Mouse (Mus musculus) CH12.LX (cell line): ENCODE data around the gene Derl2. TPM values are rescaled to one million over a fixed set of nuclear protein-coding genes. Genes with fewer than 3 reads are reported as not detected.

Experiments
- DNase-seq: peaks from one replicate; pipeline ENCODE4 v3.0.0-alpha.2; 2013; ENCODE audit errors: extremely low read depth
- H3K27ac ChIP-seq: 2 replicates; pipeline ENCODE4 v1.5.1; 2012; ENCODE audit warnings: low read depth, mild to moderate bottlenecking, control low read depth, moderate library complexity; ENCODE audit not compliant: insufficient read depth
- H3K27me3 ChIP-seq: replicated peaks from 2 replicates; pipeline ENCODE3; 2012; ENCODE audit warnings: inconsistent platforms
- H3K36me3 ChIP-seq, 2 experiments: replicated peaks in 1 of 2; 2 replicates each; pipeline versions ENCODE3 to v1.6.1; 2012; ENCODE audit warnings: inconsistent platforms in 1 of 2, low read length in 1 of 2, mild to moderate bottlenecking in 1 of 2, mixed read lengths in 1 of 2, moderate library complexity in 1 of 2; ENCODE audit not compliant: control insufficient read depth in 1 of 2, insufficient read depth in 1 of 2
- H3K4me1 ChIP-seq, 2 experiments: 2 replicates each; pipeline ENCODE4 v1.6.1; 2012; ENCODE audit warnings: inconsistent platforms in 1 of 2, moderate library complexity in 1 of 2; ENCODE audit not compliant: insufficient read depth in 2 of 2, control insufficient read depth in 1 of 2
- H3K4me2 ChIP-seq: 2 replicates; pipeline ENCODE4 v1.6.1; 2012; ENCODE audit warnings: low read depth, mild to moderate bottlenecking, control low read depth; ENCODE audit not compliant: poor library complexity, insufficient read depth, severe bottlenecking
- H3K4me3 ChIP-seq, 3 experiments: fragments of 150-350 bp in 1 of 3; sonication (generic) in 1 of 3; replicated peaks in 1 of 3; 2 replicates each; pipeline versions ENCODE3 to v1.5.1; 2011 to 2012; ENCODE audit warnings: low read depth in 2 of 3, low read length in 2 of 3, mild to moderate bottlenecking in 2 of 3, moderate library complexity in 2 of 3, control low read depth in 1 of 3, improper control_type of control experiment in 1 of 3, inconsistent platforms in 1 of 3, mixed read lengths in 1 of 3; ENCODE audit not compliant: poor library complexity in 1 of 3
- H3K79me2 ChIP-seq: replicated peaks from 2 replicates; pipeline ENCODE4 v1.6.1; 2012; ENCODE audit warnings: mild to moderate bottlenecking, moderate library complexity; ENCODE audit not compliant: control insufficient read depth, poor library complexity, insufficient read depth, severe bottlenecking; ENCODE audit errors: extremely low read depth
- H3K9ac ChIP-seq: 2 replicates; pipeline ENCODE4 v1.6.1; 2012; ENCODE audit warnings: low read depth, mild to moderate bottlenecking, control low read depth, moderate library complexity; ENCODE audit not compliant: insufficient read depth
- H3K9me3 ChIP-seq: replicated peaks from 2 replicates; pipeline ENCODE3; 2012; ENCODE audit warnings: low read length, inconsistent platforms, mixed read lengths
- CHD2 ChIP-seq: IDR thresholded peaks from 2 replicates; pipeline ENCODE4 v1.6.1; 2011; ENCODE audit warnings: low read length, improper control_type of control experiment
- CTCF ChIP-seq, 2 experiments: IDR thresholded peaks in 1 of 2; conservative IDR thresholded peaks in 1 of 2; 2 replicates each; pipeline ENCODE4 v1.5.1; 2011 to 2012; ENCODE audit warnings: low read depth in 2 of 2, low read length in 2 of 2, improper control_type of control experiment in 1 of 2, inconsistent platforms in 1 of 2, mild to moderate bottlenecking in 1 of 2, moderate library complexity in 1 of 2
- E2F4 ChIP-seq: IDR thresholded peaks from 2 replicates; pipeline ENCODE4 v1.6.1; 2011; ENCODE audit warnings: low read depth, low read length, improper control_type of control experiment; ENCODE audit not compliant: insufficient replicate concordance
- ELF1 ChIP-seq: IDR thresholded peaks from 2 replicates; pipeline ENCODE4 v1.6.1; 2014; ENCODE audit warnings: low read depth, mild to moderate bottlenecking, inconsistent platforms, low read length, improper control_type of control experiment
- EP300 ChIP-seq: IDR thresholded peaks from 2 replicates; pipeline ENCODE4 v1.6.1; 2011; ENCODE audit warnings: low read length, improper control_type of control experiment
- GABPA ChIP-seq: IDR thresholded peaks from 2 replicates; pipeline ENCODE4 v1.6.1; 2012; ENCODE audit warnings: low read depth, low read length, improper control_type of control experiment, inconsistent platforms; ENCODE audit not compliant: insufficient replicate concordance
- JUN ChIP-seq: IDR thresholded peaks from 2 replicates; pipeline ENCODE4 v1.6.1; 2011; ENCODE audit warnings: low read depth, mild to moderate bottlenecking, low read length, improper control_type of control experiment, moderate library complexity; ENCODE audit not compliant: insufficient read depth
- JUND ChIP-seq: conservative IDR thresholded peaks from 2 replicates; pipeline ENCODE4 v1.6.1; 2011; ENCODE audit warnings: low read depth, low read length, improper control_type of control experiment
- KAT2A ChIP-seq: IDR thresholded peaks from 2 replicates; pipeline ENCODE4 v1.6.1; 2012; ENCODE audit warnings: low read length, improper control_type of control experiment, inconsistent platforms; ENCODE audit not compliant: insufficient replicate concordance
- MAX ChIP-seq: IDR thresholded peaks from 2 replicates; pipeline ENCODE4 v1.6.1; 2011; ENCODE audit warnings: low read length, improper control_type of control experiment
- MAZ ChIP-seq: IDR thresholded peaks from 2 replicates; pipeline ENCODE4 v1.6.1; 2012; ENCODE audit warnings: low read depth, mild to moderate bottlenecking, inconsistent platforms, low read length, improper control_type of control experiment, moderate library complexity
- MEF2A ChIP-seq: IDR thresholded peaks from 2 replicates; pipeline ENCODE4 v1.6.1; 2014; ENCODE audit warnings: low read depth, mild to moderate bottlenecking, inconsistent platforms, low read length, improper control_type of control experiment, borderline replicate concordance
- MXI1 ChIP-seq: IDR thresholded peaks from 2 replicates; pipeline ENCODE4 v1.6.1; 2011; ENCODE audit warnings: mild to moderate bottlenecking, low read depth, low read length, improper control_type of control experiment
- MYC ChIP-seq: IDR thresholded peaks from 2 replicates; pipeline ENCODE4 v1.6.1; 2011; ENCODE audit warnings: low read depth, mild to moderate bottlenecking, improper control_type of control experiment, low read length
- PAX5 ChIP-seq: IDR thresholded peaks from 2 replicates; pipeline ENCODE4 v1.6.1; 2012; ENCODE audit warnings: low read length, inconsistent platforms, mixed read lengths
- POLR2AphosphoS2 ChIP-seq: IDR thresholded peaks from 2 replicates; pipeline ENCODE4 v1.6.1; 2011; ENCODE audit warnings: low read depth, low read length, improper control_type of control experiment
- RCOR1 ChIP-seq: conservative IDR thresholded peaks from 2 replicates; pipeline ENCODE4 v1.6.1; 2012; ENCODE audit warnings: low read depth, mild to moderate bottlenecking, inconsistent platforms, low read length, improper control_type of control experiment
- SIN3A ChIP-seq: IDR thresholded peaks from 2 replicates; pipeline ENCODE4 v1.6.1; 2012; ENCODE audit warnings: low read length, improper control_type of control experiment, inconsistent platforms
- TBP ChIP-seq: conservative IDR thresholded peaks from 2 replicates; pipeline ENCODE4 v1.6.1; 2011; ENCODE audit warnings: low read depth, low read length, improper control_type of control experiment
- USF2 ChIP-seq: conservative IDR thresholded peaks from 2 replicates; pipeline ENCODE4 v1.6.1; 2011; ENCODE audit warnings: low read depth, low read length, improper control_type of control experiment
- ZKSCAN1 ChIP-seq: IDR thresholded peaks from 2 replicates; pipeline ENCODE4 v1.6.1; 2012; ENCODE audit warnings: low read depth, inconsistent platforms, low read length, improper control_type of control experiment, borderline replicate concordance
- dilution Hi-C: fragments of 300-500 bp; cut with MboI; formaldehyde crosslinking; loops from 2 replicates; pipeline ENCODE4 v1.14.3; 2020; ENCODE audit warnings: low sequenced_read_pairs; ENCODE audit not compliant: extremely low pct_unique_long_range_greater_than_20kb, extremely low pct_ligation_motif_present
- in situ Hi-C: fragments of 300-500 bp; cut with MboI; formaldehyde crosslinking; loops from 3 replicates; pipeline ENCODE4 v1.14.3; 2019; ENCODE audit warnings: low sequenced_read_pairs, low pct_ligation_motif_present, low pct_unique_long_range_greater_than_20kb, mixed read lengths
- polyA plus RNA-seq: library from polyadenylated mRNA; unstranded; fragments of >175 nt; gene quantifications from 2 replicates; pipeline ENCODE4 v1.2.1, GENCODE M21; 2012; ENCODE audit warnings: low read depth; ENCODE audit not compliant: insufficient read length
- total RNA-seq, 2 experiments: library from RNA; depleted of rRNA; stranded (reverse); fragments of 300-350 nt in 1 of 2; fragments of >200 nt in 1 of 2; gene quantifications; 2 replicates each; pipeline ENCODE4 v1.2.3; 2012 to 2014

The Derl2 gene
- total and polyA plus RNA-seq, 3 experiments, result 32.7 to 132 (median 95.0) TPM

DNA sequence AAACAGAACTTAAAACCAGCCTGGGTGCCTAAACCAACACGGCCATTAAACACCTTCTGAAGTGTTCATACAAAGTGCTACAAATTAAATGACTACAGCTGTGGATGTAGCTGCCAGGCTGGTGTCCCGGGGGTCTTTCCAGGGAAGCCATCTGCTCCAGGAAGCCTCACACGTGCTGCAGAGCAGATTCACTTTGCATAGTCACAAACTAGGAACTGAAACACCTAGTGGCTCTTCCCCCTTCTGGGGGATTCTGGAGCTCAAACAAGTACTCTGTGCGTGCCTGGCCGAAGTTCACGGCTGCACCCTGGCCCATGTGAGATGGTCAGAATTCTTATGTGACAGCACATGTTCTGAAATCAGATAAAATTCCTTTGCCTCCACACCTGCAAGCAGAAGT, 39.4 kb downstream of the Derl2 start (continued):
- TF ChIP-seq ELF1, result peak; percentile 31; the same call in 1 of the 2 replicates
- TF ChIP-seq, all 38 proteins: peak for 12

DNA sequence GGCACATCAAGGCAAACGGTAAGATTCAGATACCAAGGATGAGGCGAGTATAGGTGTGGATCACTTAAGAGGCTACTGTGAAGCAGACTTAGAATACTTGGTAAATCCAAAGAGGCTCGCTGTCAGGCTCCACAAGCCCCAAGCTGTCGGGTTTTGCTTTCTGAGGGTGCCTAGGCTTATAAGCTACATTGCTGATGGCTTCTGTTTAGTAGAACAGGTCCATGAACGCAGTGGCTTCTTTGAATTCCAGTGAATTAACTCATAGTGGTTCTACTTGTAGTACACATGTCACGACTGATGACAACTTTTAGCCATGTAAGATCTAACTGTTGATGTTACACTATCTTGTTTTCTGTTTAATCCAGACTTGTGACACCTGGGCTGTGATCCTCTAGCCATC, 42.3 kb downstream of the Derl2 start:
- H3K4me1 ChIP-seq, result peaks cover 14 to 36% of the 10 kb centered on the region in 2 experiments
- dilution Hi-C loops (no loop called here), in situ Hi-C loops (no loop called here)
- H3K27me3 ChIP-seq, result no peaks in the 10 kb centered on the region
- no peak for TF ChIP-seq E2F4
- TF ChIP-seq MXI1, result no peak
- no peak for TF ChIP-seq SIN3A
- no peak for TF ChIP-seq TBP
- no peak for TF ChIP-seq POLR2AphosphoS2
- no peak for TF ChIP-seq MAZ
- TF ChIP-seq USF2, result no peak
- no peak for TF ChIP-seq CHD2
- TF ChIP-seq JUND, result no peak
- TF ChIP-seq KAT2A, result no peak
- no peak for TF ChIP-seq PAX5
- no peak for TF ChIP-seq MYC
- TF ChIP-seq EP300, result no peak
- TF ChIP-seq MEF2A, result no peak
- no peak overlapping the region for H3K4me2 ChIP-seq
- H3K79me2 ChIP-seq, result peaks cover 36% of the 10 kb centered on the region
- H3K4me3 ChIP-seq, result no peak overlapping the region
- no peaks in the 10 kb centered on the region for H3K9me3 ChIP-seq
- no peak overlapping the region for H3K9ac ChIP-seq
- H3K36me3 ChIP-seq, result peaks cover 79 to 91% of the 10 kb centered on the region in 2 experiments
- no peak overlapping the region for H3K27ac ChIP-seq
- DNase-seq, result no peak

DNA sequence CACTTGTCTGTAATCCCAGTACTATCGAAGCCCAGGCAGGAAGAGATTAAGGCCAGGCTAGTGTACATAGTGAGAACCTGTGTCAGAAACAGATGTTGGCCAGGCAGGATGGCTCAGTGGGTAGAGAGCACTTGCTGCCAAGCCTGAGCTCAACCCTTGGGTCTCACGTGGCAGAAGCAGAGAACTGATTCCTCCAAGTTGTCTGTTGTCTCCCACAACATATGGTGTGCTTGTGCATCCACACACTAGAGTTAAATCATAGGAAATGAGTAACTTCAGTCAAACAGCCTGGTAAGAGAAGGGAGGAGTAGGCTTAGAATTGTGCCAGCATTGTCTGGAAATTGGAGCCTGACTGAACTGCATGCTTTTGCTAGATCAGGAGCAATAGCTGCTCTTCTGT, 44.4 kb downstream of the Derl2 start:
- TF ChIP-seq JUND (no peak), TBP (no peak), MAX (no peak), CHD2 (no peak), EP300 (no peak), RCOR1 (no peak), MEF2A (no peak), CTCF (conservative IDR thresholded peaks at IDR 0.05 in 1 of 2, IDR thresholded peaks at IDR 0.05 in 1 of 2; ENCODE audit: low read depth in 2 of 2, low read length in 2 of 2) (no peak), KAT2A (no peak), JUN (no peak), POLR2AphosphoS2 (no peak), GABPA (no peak), MXI1 (no peak), ZKSCAN1 (no peak)
- TF ChIP-seq, all 38 proteins: peak for 0
- Histone ChIP-seq H3K79me2 (peaks cover 15% of the 10 kb centered on the region), H3K4me1 (peaks cover 6 to 34% of the 10 kb centered on the region in 2 experiments), H3K27ac (no peak overlapping the region), H3K4me2 (no peak overlapping the region), H3K27me3 (no peaks in the 10 kb centered on the region), H3K36me3 (peaks cover 69 to 85% of the 10 kb centered on the region in 2 experiments), H3K9me3 (peaks cover 3% of the 10 kb centered on the region), H3K4me3 (no peak overlapping the region), H3K9ac (no peak overlapping the region)
- DNase-seq, result no peak
- in situ Hi-C loops, result no loop called here
- dilution Hi-C loops, result no loop called here
